Mouse (Mus musculus): Measurements from ENCODE around the gene Epha4. TPM values are rescaled to one million over a fixed set of nuclear protein-coding genes. Genes with fewer than 3 reads are reported as not detected.

Gene Epha4
- polyA plus RNA-seq, 1 experiment from 2014 or later, result 10.4 TPM

DNA sequence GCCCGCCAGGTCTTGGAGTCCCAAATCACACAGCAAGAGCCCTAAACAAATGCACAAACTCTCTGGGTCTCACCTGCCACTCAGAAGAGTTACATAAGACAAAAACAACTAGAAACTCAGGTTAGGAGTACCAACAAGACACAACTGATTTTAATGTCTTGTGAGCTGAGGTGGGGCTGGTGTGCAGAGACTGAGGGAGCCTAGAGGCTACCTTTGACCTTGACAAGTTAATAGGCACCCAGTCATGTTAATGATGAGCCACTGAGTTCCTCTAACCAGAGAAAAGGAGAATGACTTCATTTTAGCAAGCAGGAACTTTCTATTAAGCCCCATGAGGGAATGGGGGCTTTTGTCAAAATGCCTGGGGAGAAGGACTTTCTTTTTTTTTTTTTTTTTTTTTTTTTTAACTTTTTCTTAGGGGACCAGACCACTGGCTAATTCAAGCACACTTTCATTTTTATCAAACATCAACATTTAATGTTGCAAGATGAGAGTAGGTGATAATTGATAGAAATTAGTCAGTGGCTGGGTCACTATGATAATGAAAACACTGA lies 67.8 kb downstream of the Epha4 start:
- Histone ChIP-seq H3K27ac (no peak overlapping the region), H3K4me1 (replicated peaks) (0 out of 2 replicates have a peak, but pooled peaks cover 4% of the 10 kb centered on the region), H3K9ac (no peak overlapping the region), H3K4me2 (replicated peaks) (no peak overlapping the region), H3K4me3 (replicated peaks) (no peak overlapping the region), H3K27me3 (replicated peaks) (no peaks in the 10 kb centered on the region), H3K36me3 (no peaks in the 10 kb centered on the region), H3K9me3 (no peaks in the 10 kb centered on the region)
- no peak; the same call in 1 of the 2 replicates for ATAC-seq
- 95% methylated on average over 1 of the region's 1 CpGs for WGBS

- Histone ChIP-seq H3K27me3 (replicated peaks) (no peaks in the 10 kb centered on the region), H3K4me1 (replicated peaks) (0 out of 2 replicates have a peak, but pooled peaks cover 8% of the 10 kb centered on the region), H3K9ac (no peak overlapping the region), H3K36me3 (no peaks in the 10 kb centered on the region), H3K4me3 (replicated peaks) (no peak overlapping the region), H3K9me3 (no peaks in the 10 kb centered on the region), H3K4me2 (replicated peaks) (no peak overlapping the region), H3K27ac (no peak overlapping the region)
- ATAC-seq, result no peak
- 80% methylated on average over 12 of the region's 12 CpGs for WGBS
These were observed 68.5 kb downstream of the Epha4 start for GRCm38 (mm10) chr1:77446438-77446837.

DNA sequence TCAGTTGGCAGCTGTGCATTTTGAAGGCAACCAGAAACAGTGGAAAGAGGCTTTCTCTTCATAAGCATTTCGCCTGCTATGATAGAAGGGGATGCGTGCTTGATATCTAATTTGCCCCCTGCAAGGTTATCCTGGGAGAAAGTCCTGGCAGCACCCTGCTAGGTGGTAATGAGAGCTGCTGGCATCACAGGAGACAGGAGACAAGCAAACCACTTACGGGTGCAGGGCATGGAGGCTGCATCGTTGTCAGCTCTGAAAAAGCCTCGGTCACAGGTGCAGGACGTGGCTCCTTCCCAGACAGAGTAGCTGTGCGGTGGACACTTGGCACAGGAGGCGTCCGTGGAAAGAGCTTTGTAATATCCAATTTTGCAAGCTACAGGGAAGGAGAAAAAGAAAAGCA lies 70.2 kb downstream of the Epha4 start:
- H3K9ac ChIP-seq, result no peak overlapping the region
- H3K4me3 ChIP-seq (replicated peaks), result no peak overlapping the region
- no peaks in the 10 kb centered on the region for H3K36me3 ChIP-seq
- 82% methylated on average over 9 of the region's 9 CpGs for WGBS
- H3K9me3 ChIP-seq, result no peaks in the 10 kb centered on the region
- H3K27ac ChIP-seq, result no peak overlapping the region
- H3K4me1 ChIP-seq (replicated peaks), result 0 out of 2 replicates have a peak, but pooled peaks cover 8% of the 10 kb centered on the region
- H3K27me3 ChIP-seq (replicated peaks), result no peaks in the 10 kb centered on the region
- H3K4me2 ChIP-seq (replicated peaks), result no peak overlapping the region
- peak; percentile 18; the same call in 1 of the 2 replicates for ATAC-seq

DNA sequence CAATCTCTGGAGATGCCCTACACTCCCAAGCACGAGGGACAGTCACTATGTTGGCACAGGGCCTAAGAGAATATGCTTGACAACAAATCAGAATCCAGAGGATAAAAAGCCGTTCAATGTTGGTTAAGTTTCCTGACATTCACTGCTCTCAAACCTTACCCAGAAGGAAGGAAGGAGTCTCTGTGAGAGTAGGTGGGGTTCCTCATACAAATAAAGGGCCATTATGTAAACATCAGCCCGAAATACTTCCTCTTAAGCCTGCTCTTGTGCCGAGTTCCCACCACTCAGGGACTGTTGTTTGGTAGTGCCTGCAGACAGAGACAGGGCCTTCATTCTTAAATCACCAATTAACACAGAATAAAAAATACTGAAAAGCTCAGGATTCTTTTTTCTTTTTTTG lies 72.9 kb downstream of the Epha4 start:
- ATAC-seq, result no peak; the same call in 1 of the 2 replicates
- Histone ChIP-seq H3K27me3 (replicated peaks) (no peaks in the 10 kb centered on the region), H3K4me2 (replicated peaks) (no peak overlapping the region), H3K4me3 (replicated peaks) (no peak overlapping the region), H3K27ac (no peak overlapping the region), H3K4me1 (replicated peaks) (0 out of 2 replicates have a peak, but pooled peaks cover 7% of the 10 kb centered on the region), H3K9me3 (no peaks in the 10 kb centered on the region), H3K9ac (no peak overlapping the region), H3K36me3 (no peaks in the 10 kb centered on the region)
- 11% methylated on average over 4 of the region's 4 CpGs for WGBS

DNA sequence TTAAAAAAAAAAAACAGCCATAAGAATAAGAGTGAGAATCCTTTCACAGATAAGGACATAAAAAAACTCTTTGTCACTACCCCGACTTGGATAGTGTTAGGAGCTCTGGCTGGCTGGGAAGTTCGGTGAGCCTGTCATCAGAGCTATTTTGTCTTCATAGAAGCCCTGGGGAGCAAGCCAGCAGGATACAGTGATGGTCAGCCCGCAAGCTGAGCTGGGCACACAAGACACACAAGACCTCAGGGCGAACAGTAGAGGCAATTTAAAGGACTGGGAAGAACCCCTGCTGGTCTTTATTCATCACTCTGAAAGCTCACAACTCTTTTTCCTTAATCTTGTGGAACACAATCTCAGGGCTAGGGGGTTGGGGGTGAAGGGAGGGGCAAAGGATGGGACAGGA lies 73.5 kb downstream of the Epha4 start:
- Histone ChIP-seq H3K4me2 (replicated peaks) (no peak overlapping the region), H3K4me3 (replicated peaks) (no peak overlapping the region), H3K27ac (no peak overlapping the region), H3K9me3 (no peaks in the 10 kb centered on the region), H3K36me3 (no peaks in the 10 kb centered on the region), H3K4me1 (replicated peaks) (0 out of 2 replicates have a peak, but pooled peaks cover 4% of the 10 kb centered on the region), H3K27me3 (replicated peaks) (no peaks in the 10 kb centered on the region), H3K9ac (no peak overlapping the region)
- no peak for ATAC-seq
- WGBS, result 67% methylated on average over 4 of the region's 4 CpGs

DNA sequence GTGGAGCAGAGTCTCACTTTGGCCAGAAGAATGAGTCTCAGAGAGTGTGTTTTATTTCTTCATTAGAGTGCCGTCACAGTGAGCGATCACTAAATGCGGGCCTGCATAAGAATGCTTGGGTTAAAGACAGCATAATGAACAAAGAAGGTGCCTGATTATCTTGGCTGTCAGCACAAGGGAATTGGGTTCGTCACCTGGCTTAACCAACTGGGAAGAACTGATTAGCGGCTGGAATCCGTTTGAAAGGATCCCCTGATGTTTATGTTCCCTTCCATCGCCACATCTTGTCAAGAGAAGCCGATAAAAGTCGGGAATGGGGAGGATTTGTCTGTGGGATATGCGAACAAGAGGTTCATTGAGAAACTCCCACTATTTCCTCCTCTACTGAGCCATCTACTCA lies 74.4 kb downstream of the Epha4 start:
- Histone ChIP-seq H3K9ac (no peak overlapping the region), H3K4me3 (replicated peaks) (no peak overlapping the region), H3K4me2 (replicated peaks) (no peak overlapping the region), H3K27ac (no peak overlapping the region), H3K4me1 (replicated peaks) (0 out of 2 replicates have a peak, but pooled peaks cover 4% of the 10 kb centered on the region), H3K9me3 (no peaks in the 10 kb centered on the region), H3K36me3 (no peaks in the 10 kb centered on the region), H3K27me3 (replicated peaks) (no peaks in the 10 kb centered on the region)
- WGBS, result 65% methylated on average over 10 of the region's 10 CpGs
- no peak for ATAC-seq

- no peak for ATAC-seq
- 92% methylated on average over 3 of the region's 3 CpGs for WGBS
- 0 out of 2 replicates have a peak, but pooled peaks cover 4% of the 10 kb centered on the region for H3K4me1 ChIP-seq (replicated peaks)
These were observed 75.4 kb downstream of the Epha4 start for GRCm38 (mm10) chr1:77439383-77440074.

GRCm38 (mm10) chr1:77438639-77439038 lies 76.2 kb downstream of the Epha4 start:
- Histone ChIP-seq H3K9me3 (no peaks in the 10 kb centered on the region), H3K27me3 (replicated peaks) (no peaks in the 10 kb centered on the region), H3K4me2 (replicated peaks) (no peak overlapping the region), H3K36me3 (no peaks in the 10 kb centered on the region), H3K27ac (no peak overlapping the region), H3K9ac (no peak overlapping the region), H3K4me3 (replicated peaks) (no peak overlapping the region), H3K4me1 (replicated peaks) (0 out of 2 replicates have a peak, but pooled peaks cover 4% of the 10 kb centered on the region)
- 29% methylated on average over 4 of the region's 4 CpGs for WGBS
- no peak for ATAC-seq

More at GRCm38 (mm10) chr1:77439383-77440074, 75.4 kb downstream of the Epha4 start:
- H3K36me3 ChIP-seq, result no peaks in the 10 kb centered on the region
- H3K27me3 ChIP-seq (replicated peaks), result no peaks in the 10 kb centered on the region
- H3K9ac ChIP-seq, result no peak overlapping the region
- H3K27ac ChIP-seq, result no peak overlapping the region
- H3K9me3 ChIP-seq, result no peaks in the 10 kb centered on the region
- no peak overlapping the region for H3K4me2 ChIP-seq (replicated peaks)
- no peak overlapping the region for H3K4me3 ChIP-seq (replicated peaks)

DNA sequence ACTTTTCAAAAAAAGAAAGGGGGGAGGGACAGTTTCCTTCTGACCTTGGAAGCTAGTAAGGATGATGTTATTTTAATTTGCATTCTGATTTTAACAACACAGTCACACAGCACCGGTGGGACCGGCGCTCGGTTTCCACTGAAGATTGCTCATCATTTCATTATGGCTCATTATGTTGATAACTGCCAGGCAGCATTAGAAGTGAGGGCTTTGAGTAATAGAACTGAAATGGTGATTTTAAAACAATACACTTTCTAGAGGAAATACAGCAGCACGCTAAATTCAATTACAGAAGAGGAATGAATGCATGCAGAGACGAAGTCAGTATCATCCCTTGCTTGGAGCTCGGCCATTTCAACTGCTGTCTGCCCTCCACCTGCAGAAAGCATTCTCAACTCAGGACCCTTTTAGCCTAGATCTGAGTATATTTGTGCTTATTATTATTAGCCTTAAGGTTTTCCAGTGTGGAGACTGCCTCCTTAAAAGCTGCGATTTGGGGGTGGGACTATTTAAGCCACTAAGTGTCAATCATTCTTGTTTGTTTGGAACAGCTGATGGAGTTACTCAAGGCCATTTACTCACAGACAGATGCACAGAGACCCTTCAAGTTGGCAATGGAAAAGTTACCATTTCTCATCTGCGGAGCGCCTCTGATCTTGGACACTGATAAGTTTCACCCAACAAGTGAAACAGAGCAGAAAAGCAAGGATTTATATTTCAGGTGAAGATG lies 76.8 kb downstream of the Epha4 start:
- H3K9ac ChIP-seq, result no peak overlapping the region
- no peaks in the 10 kb centered on the region for H3K36me3 ChIP-seq
- no peak overlapping the region for H3K27ac ChIP-seq
- H3K27me3 ChIP-seq (replicated peaks), result no peaks in the 10 kb centered on the region
- 73% methylated on average over 10 of the region's 10 CpGs for WGBS
- no peak overlapping the region for H3K4me2 ChIP-seq (replicated peaks)
- H3K9me3 ChIP-seq, result no peaks in the 10 kb centered on the region
- H3K4me3 ChIP-seq (replicated peaks), result no peak overlapping the region
- no peak for ATAC-seq
- H3K4me1 ChIP-seq (replicated peaks), result 0 out of 2 replicates have a peak, but pooled peaks cover 4% of the 10 kb centered on the region

DNA sequence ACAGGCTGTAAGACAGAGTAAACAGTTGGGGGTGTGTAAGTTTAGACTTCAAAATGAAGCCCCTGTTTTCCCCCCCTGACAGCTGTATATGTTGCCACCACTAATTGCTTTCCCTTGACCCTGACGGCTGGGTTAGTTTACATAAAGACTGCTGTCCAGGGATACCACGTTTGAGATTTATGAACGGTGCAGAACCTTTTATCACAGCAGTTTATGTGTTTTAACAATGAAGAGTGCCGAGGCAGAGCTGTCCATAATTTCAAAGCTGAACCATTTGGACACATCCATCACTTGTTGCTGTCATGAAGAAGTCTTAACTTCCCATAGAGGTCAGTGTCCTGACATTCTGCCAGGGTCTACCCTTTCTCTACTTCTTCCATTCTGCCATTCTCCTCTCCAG lies 79.8 kb downstream of the Epha4 start:
- Histone ChIP-seq H3K36me3 (no peaks in the 10 kb centered on the region), H3K4me2 (replicated peaks) (no peak overlapping the region), H3K9ac (no peak overlapping the region), H3K9me3 (no peaks in the 10 kb centered on the region), H3K4me3 (replicated peaks) (no peak overlapping the region), H3K4me1 (replicated peaks) (no peaks in the 10 kb centered on the region), H3K27me3 (replicated peaks) (no peaks in the 10 kb centered on the region), H3K27ac (no peak overlapping the region)
- WGBS, result 7% methylated on average over 4 of the region's 4 CpGs
- no peak for ATAC-seq

GRCm38 (mm10) chr1:77433148-77433547 lies 81.7 kb downstream of the Epha4 start:
- no peak overlapping the region for H3K4me3 ChIP-seq (replicated peaks)
- WGBS, result 95% methylated on average over 3 of the region's 3 CpGs
- H3K27ac ChIP-seq, result no peak overlapping the region
- no peak overlapping the region for H3K9ac ChIP-seq
- ATAC-seq, result no peak
- H3K4me1 ChIP-seq (replicated peaks), result no peaks in the 10 kb centered on the region
- H3K27me3 ChIP-seq (replicated peaks), result no peaks in the 10 kb centered on the region
- H3K4me2 ChIP-seq (replicated peaks), result no peak overlapping the region
- H3K9me3 ChIP-seq, result no peaks in the 10 kb centered on the region
- no peaks in the 10 kb centered on the region for H3K36me3 ChIP-seq

- ATAC-seq, result peak; percentile 62; the same call in 1 of the 2 replicates
These were observed 82.4 kb downstream of the Epha4 start for GRCm38 (mm10) chr1:77432489-77432888.

More at GRCm38 (mm10) chr1:77432489-77432888, 82.4 kb downstream of the Epha4 start:
- Histone ChIP-seq H3K4me3 (replicated peaks) (no peak overlapping the region), H3K4me2 (replicated peaks) (no peak overlapping the region), H3K27ac (no peak overlapping the region), H3K4me1 (replicated peaks) (no peaks in the 10 kb centered on the region), H3K36me3 (no peaks in the 10 kb centered on the region), H3K27me3 (replicated peaks) (no peaks in the 10 kb centered on the region), H3K9me3 (no peaks in the 10 kb centered on the region), H3K9ac (no peak overlapping the region)
- WGBS, result 77% methylated on average over 2 of the region's 2 CpGs

Data from intestine, embryonic 15.5 days (tissue).